Mouse (Mus musculus) stomach, postnatal 0 days (tissue): Measurements from ENCODE around the gene Syt13. TPM values are rescaled to one million over a fixed set of nuclear protein-coding genes. Genes with fewer than 3 reads are reported as not detected.

ENCODE experiments used
- ATAC-seq: fragments of 200-750 bp; cut with Nextera tagmentation; 2 replicates; pipeline ENCODE4 v1.8.0; 2017; ENCODE audit not compliant: low FRiP score, low TSS enrichment
- DNase-seq: peaks from one replicate; pipeline ENCODE4 v3.0.0-alpha.2; 2016; ENCODE audit warnings: low spot score
- H3K27ac ChIP-seq: fragments of 300-500 bp; sonication (generic); replicated peaks from 2 replicates; pipeline ENCODE4 v1.5.1; 2014; ENCODE audit warnings: mild to moderate bottlenecking, control low read depth
- H3K27me3 ChIP-seq: fragments of 300-500 bp; sonication (generic); 2 replicates; pipeline ENCODE4 v1.6.1; 2014; ENCODE audit warnings: low read length; ENCODE audit not compliant: control insufficient read depth, insufficient read depth
- H3K36me3 ChIP-seq: fragments of 300-500 bp; sonication (generic); 2 replicates; pipeline ENCODE4 v1.6.1; 2014; ENCODE audit warnings: low read length, mixed read lengths; ENCODE audit not compliant: control insufficient read depth, insufficient read depth
- H3K4me1 ChIP-seq: fragments of 300-500 bp; sonication (generic); replicated peaks from 2 replicates; pipeline ENCODE4 v1.6.1; 2014; ENCODE audit warnings: antibody characterized with exemption; ENCODE audit not compliant: control insufficient read depth, insufficient read depth
- H3K4me2 ChIP-seq: fragments of 300-500 bp; sonication (generic); replicated peaks from 2 replicates; pipeline ENCODE4 v1.6.1; 2014; ENCODE audit warnings: low read depth, mild to moderate bottlenecking, control low read depth, moderate library complexity
- H3K4me3 ChIP-seq: fragments of 300-500 bp; sonication (generic); 2 replicates; pipeline ENCODE4 v1.5.1; 2014; ENCODE audit warnings: low read depth, low read length, control low read depth
- H3K9ac ChIP-seq: fragments of 300-500 bp; sonication (generic); 2 replicates; pipeline ENCODE4 v1.6.1; 2014; ENCODE audit warnings: mild to moderate bottlenecking, low read length, control low read depth, mixed read lengths
- H3K9me3 ChIP-seq: fragments of 300-500 bp; sonication (generic); 2 replicates; pipeline ENCODE4 v1.6.1; 2016; ENCODE audit warnings: low read length; ENCODE audit not compliant: control insufficient read depth
- CTCF ChIP-seq: IDR thresholded peaks from 2 replicates; pipeline ENCODE4 v1.5.1; 2016; ENCODE audit warnings: antibody characterized with exemption, low read depth, mild to moderate bottlenecking, moderate library complexity
- EP300 ChIP-seq: optimal IDR thresholded peaks from 2 replicates; pipeline ENCODE3; 2016; ENCODE audit warnings: antibody characterized with exemption
- WGBS: fragments of 180-500 bp; shearing (Covaris S2); extraction: QIAGEN DNeasy Blood & Tissue Kit; methylation state at CpG from one replicate; pipeline ENCODE4 v1.1.7; 2014; 5-methylcytosine and 5-hydroxymethylcytosine counted together
- polyA plus RNA-seq: library from polyadenylated mRNA; unstranded; fragments of >200 nt; fragmentation: Nextera tagmentation; extraction: Ambion mirVana; gene quantifications from 2 replicates; pipeline ENCODE4 v1.2.1, GENCODE M21; 2015

Syt13 gene
- polyA plus RNA-seq, 1 experiment from 2014 or later = 4.1 TPM

DNA sequence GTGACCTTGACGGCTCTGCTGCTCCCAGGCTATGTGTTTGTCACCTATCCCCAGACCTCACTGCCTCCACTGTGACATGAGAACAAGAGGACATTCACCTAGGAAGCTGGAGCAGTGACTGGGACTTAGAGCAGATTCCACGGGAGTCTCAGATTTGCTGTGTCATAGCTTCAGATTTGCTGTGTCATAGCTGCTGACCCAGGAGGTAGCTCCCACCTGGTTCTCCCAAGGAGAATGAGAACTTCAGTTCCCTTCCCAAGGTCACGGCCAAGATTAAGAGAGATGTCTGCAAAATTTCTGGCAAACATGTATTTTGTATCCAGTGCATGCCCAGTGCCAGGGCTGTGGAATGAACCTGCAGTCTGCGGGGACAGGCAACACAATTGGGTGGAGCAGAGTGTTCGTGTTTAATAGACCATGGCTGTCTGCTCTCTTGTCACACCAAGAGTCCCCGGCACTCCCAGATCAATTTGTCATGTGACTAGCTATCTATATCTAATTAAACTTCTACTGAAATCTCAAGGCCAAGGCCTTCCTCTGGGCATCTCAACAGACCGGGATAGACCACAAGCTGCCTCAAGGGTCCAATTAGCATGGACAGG is 33.9 kb downstream of the Syt13 start:
- Histone ChIP-seq H3K27me3 (no peaks in the 10 kb centered on the region), H3K9me3 (no peaks in the 10 kb centered on the region), H3K4me3 (no peak overlapping the region), H3K27ac (no peak overlapping the region), H3K4me2 (no peak overlapping the region), H3K36me3 (no peaks in the 10 kb centered on the region), H3K4me1 (0 out of 2 replicates have a peak, but pooled peaks cover 3% of the 10 kb centered on the region), H3K9ac (no peak overlapping the region)
- TF ChIP-seq CTCF = no peak
- TF ChIP-seq EP300 = no peak
- WGBS = 60% methylated on average over 7 of the region's 7 CpGs
- DNase-seq = no peak
- no peak for ATAC-seq

DNA sequence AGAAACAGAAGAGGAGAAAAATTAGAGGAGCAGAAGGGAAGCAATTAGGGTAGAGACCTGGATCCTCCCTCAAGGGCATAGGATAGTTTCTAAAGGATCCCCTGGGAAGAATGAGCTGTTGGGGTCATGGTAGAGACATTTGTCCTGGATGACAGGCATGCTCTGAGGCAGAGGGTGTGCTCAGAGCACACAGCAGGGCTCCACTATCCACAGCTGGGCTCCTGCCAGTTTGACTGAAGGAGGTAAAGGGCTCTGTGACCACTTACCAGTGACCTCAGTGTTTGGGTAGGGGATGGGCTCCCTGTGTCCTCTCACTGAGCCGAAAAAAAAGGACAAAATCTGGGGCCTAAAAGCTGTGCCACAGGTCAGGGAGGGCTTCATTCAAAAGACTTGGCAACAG is 34.6 kb downstream of the Syt13 start:
- no peak for ATAC-seq
- no peaks in the 10 kb centered on the region for H3K27me3 ChIP-seq
- H3K4me2 ChIP-seq = no peak overlapping the region
- no peak for DNase-seq
- TF ChIP-seq CTCF = no peak
- no peak overlapping the region for H3K27ac ChIP-seq
- 36% methylated on average over 1 of the region's 1 CpGs for WGBS
- no peaks in the 10 kb centered on the region for H3K36me3 ChIP-seq
- H3K9ac ChIP-seq = no peak overlapping the region
- no peak overlapping the region for H3K4me3 ChIP-seq
- 0 out of 2 replicates have a peak, but pooled peaks cover 3% of the 10 kb centered on the region for H3K4me1 ChIP-seq
- no peaks in the 10 kb centered on the region for H3K9me3 ChIP-seq

DNA sequence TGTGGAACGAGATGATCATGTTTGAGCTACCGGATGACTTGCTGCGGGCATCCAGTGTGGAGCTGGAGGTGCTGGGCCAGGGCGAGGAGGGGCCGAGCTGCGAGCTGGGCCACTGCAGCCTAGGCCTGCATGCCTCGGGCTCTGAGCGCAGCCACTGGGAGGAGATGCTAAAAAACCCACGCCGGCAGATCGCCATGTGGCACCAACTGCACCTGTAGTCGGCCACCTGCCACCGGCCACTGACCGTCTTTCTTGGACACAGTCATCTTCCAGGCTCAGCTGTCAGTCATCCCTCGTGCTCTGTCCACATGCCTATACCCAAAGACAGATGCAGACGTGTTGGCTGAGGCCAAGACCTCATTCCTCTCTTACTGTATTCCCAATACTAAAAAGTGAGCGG is 38.6 kb downstream of the Syt13 start:
- Histone ChIP-seq H3K4me2 (no peak overlapping the region), H3K36me3 (no peaks in the 10 kb centered on the region), H3K27me3 (no peaks in the 10 kb centered on the region), H3K4me1 (no peaks in the 10 kb centered on the region), H3K9me3 (no peaks in the 10 kb centered on the region), H3K27ac (no peak overlapping the region), H3K9ac (no peak overlapping the region), H3K4me3 (no peak overlapping the region)
- ATAC-seq (no peak), DNase-seq (no peak)
- WGBS = 88% methylated on average over 17 of the region's 17 CpGs
- no peak for TF ChIP-seq CTCF
- TF ChIP-seq EP300 = no peak

DNA sequence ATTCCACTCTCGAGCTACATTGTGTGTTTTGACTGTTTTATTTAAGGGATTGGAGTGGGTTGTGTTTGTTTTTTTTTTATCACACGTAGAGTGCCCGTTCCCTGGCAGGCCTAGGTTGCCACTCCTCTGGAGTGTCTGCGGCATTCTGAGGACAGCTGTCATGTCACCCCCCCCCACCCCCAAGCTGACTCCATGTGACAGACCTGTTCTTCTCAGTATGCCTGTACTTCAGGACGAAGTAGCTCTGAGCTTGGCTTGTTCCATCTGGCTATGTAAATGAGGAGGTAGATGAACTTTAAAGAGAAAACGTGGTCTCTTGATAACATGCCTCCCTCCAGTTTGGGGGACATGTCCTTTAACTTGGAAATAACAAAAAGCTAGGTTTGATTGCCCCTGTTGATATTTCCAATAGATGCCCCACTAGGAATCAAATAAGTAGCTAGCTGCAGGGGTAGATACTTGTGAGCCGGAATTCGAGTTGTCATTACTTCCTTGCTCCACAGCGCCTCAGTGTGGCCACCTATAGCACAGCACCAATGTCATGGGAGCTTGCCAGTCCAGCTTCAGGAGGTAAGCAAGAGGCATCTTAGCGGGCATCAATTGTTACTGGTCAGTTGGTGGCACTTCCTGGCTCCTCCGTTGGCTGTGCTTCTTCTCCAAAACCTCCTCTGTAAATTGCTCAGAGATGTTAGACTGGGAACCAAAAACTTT is 39.7 kb downstream of the Syt13 start:
- DNase-seq (peak; percentile 74), ATAC-seq (no peak)
- TF ChIP-seq CTCF (peak; percentile 90), EP300 (no peak)
- 41% methylated on average over 11 of the region's 11 CpGs for WGBS
- Histone ChIP-seq H3K27me3 (no peaks in the 10 kb centered on the region), H3K9me3 (no peaks in the 10 kb centered on the region), H3K4me3 (no peak overlapping the region), H3K4me1 (no peaks in the 10 kb centered on the region), H3K9ac (no peak overlapping the region), H3K27ac (no peak overlapping the region), H3K4me2 (no peak overlapping the region), H3K36me3 (no peaks in the 10 kb centered on the region)

DNA sequence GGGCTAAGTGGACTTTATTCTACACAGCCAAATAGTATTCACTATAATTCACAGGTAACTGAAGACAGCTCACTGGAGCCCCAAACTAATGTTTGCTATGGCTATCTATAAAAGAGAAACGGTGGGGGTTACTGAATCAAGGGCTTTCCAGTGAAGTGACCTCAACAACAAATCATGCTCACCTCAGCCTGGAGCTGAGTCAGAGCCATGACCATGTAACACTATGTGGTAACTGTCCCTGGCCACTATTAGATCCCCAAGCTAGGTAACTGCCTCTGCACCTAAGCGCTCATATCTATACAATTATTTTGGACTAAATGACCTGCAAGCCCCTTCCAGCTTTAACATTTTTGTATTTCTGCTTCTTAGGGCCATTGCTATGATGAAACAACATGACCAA is 42.0 kb downstream of the Syt13 start:
- Histone ChIP-seq H3K27me3 (no peaks in the 10 kb centered on the region), H3K27ac (no peak overlapping the region), H3K4me3 (no peak overlapping the region), H3K4me2 (no peak overlapping the region), H3K36me3 (no peaks in the 10 kb centered on the region), H3K9me3 (no peaks in the 10 kb centered on the region), H3K4me1 (no peaks in the 10 kb centered on the region), H3K9ac (no peak overlapping the region)
- 76% methylated on average over 2 of the region's 2 CpGs for WGBS
- no peak for ATAC-seq
- TF ChIP-seq EP300 = no peak
- no peak for TF ChIP-seq CTCF
- DNase-seq = no peak

DNA sequence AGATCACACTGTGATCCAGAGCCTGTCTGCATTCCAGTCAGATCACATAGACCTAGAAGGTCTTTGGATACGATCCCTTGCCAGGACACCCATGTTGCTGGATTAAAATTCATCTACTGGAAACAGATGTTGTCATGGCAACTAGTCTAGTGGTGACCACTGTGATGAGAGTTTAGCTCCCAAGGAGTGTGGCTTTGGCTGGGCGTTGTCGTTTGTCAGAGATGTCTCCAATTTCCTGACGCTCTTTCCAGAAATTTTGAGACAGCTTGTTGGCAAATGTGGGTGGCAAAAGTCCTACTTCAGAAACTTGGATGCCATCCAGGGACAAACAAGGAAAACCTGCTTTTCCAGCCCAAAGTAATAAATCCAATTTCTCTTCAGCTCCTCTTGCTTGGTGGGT is 43.7 kb downstream of the Syt13 start:
- Histone ChIP-seq H3K4me3 (no peak overlapping the region), H3K4me2 (no peak overlapping the region), H3K9ac (no peak overlapping the region), H3K27me3 (no peaks in the 10 kb centered on the region), H3K27ac (no peak overlapping the region), H3K36me3 (no peaks in the 10 kb centered on the region), H3K9me3 (no peaks in the 10 kb centered on the region), H3K4me1 (no peaks in the 10 kb centered on the region)
- DNase-seq (no peak), ATAC-seq (no peak)
- TF ChIP-seq EP300 (no peak), CTCF (no peak)
- 45% methylated on average over 4 of the region's 4 CpGs for WGBS
